Mouse (Mus musculus) heart, postnatal 0 days (tissue): ENCODE data around the gene Spsb1.

Experiments used
- CTCF ChIP-seq: IDR thresholded peaks from 2 replicates; pipeline ENCODE4 v1.5.1; 2016; ENCODE audit warnings: antibody characterized with exemption, control low read depth, low read depth
- EP300 ChIP-seq: IDR thresholded peaks from 2 replicates; pipeline ENCODE4 v1.6.1; 2016; ENCODE audit warnings: antibody characterized with exemption, low read depth

GRCm38 (mm10) chr4:149918455-149919070, 36.3 kb downstream of the Spsb1 start:
- TF ChIP-seq EP300 (no peak), CTCF (no peak)
